Mouse (Mus musculus) neutrophil, adult 83 days (primary cell): Measurements from ENCODE around the gene Olfr960. TPM values are rescaled to one million over a fixed set of nuclear protein-coding genes. Genes with fewer than 3 reads are reported as not detected.

Experiments used
- total RNA-seq, 2 experiments: library from RNA; stranded (reverse); gene quantifications; one replicate each; pipeline ENCODE4 v1.2.4; 2023

Olfr960 gene
- total RNA-seq = not detected

DNA sequence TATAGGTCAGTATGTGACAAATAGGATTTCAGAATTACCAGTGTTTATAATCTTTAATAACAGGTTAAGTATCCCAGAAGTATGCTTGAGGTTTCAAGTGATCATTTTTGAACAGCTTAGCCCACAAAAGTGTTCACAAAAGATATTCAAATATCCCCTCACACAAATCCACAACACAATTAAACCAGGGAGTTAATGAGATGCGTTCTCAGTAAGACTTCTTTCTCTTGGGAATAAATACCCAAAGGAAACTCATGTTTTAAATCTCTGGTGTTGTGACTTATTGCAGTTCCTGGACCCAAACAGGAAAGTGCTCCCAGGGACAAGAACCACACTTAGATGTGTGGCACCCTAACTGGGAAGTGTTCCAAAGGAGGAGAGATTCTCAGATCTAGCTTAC, at the start of gene Olfr960:
Olfr960 (plus strand) TSS at position 301 of the 400 bp plus-strand sequence.

DNA sequence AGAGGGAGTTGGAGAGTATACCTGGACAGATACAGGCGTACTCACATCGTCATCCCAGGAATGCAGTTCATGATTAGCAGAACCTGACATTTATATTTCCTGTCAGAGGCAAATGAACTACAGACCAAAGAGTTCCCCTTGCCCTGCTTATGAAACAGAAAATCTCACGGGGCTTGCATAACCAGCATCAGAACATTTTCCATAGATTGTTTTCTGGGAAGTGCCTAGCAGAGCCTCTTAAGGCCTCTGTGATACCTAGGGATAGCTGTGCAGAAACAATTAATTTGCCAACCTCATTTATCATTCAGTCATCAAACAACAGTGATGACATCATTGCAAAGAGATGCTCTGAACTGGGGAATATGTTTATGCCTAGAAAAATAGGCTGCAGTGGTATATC, 45.7 kb upstream of the Olfr960 start, which contains the start of gene Olfr959:
Olfr959 (minus strand) TSS at position 101 of the 400 bp plus-strand sequence.

DNA sequence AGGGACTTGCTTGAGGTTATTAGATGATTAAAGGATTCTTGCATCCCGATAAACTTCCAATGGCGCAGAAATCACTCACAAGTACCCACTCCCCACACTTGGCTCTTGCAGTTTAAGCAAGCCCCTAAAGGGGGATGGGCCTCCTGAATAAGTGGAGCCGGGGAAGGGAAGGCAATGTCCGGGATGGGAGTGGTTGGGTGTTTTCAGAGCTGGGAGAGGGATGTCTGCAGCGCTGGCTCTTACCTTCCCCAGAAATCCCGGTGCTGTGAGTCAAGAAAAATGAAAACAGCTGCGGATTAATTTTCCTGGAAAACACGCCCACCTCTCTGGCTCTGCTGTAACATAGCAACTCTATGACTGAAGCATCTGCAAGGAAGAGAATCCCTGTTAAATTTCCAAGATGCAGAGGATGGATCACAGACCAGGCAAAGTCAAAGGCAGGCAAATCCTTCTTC, 17.1 kb upstream of the Olfr960 start, which contains the start of gene AW551984:
AW551984 (minus strand) TSS at position 405 of the 455 bp plus-strand sequence.

DNA sequence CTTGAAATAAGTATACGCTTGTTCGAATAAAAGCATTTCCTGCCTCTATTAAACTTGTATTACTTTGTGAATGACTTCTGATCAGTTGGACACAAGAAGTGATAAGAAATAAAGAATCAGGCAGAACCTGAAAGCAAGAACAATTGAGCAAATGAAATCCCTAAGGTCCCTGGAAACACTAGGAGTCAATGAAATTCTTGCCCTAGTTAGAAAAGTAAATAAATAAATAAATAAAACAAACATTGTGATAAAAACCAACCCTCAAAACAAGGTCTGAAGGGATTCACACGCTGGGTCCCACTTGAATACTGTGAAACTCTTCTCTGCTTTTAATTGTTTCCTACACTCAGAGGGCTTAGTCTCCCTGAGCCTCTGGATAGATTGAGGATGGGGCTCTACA, 10.8 kb upstream of the Olfr960 start, which contains the start of gene Olfr148:
Olfr148 (plus strand) TSS at position 301 of the 400 bp plus-strand sequence.

DNA sequence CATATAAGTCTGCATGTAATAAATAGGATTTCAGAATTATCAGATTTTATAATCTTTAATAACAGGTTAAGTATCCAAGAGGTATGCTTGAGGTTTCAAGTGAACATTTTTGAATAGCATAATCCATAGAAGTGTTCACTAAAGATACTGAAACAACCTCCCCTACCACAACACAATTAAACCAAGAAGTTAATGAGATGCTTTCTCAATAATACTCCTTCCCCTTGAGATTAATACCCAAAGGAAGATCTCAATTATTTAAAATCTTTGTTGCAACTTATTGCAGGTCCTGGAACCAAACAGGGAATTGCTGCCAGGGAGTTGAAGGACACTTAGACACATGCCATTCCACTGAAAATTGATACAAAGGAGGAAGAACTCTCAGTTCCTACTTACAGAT, 23.6 kb downstream of the Olfr960 start, which contains the start of gene Olfr961:
Olfr961 (plus strand) TSS at position 301 of the 400 bp plus-strand sequence.

DNA sequence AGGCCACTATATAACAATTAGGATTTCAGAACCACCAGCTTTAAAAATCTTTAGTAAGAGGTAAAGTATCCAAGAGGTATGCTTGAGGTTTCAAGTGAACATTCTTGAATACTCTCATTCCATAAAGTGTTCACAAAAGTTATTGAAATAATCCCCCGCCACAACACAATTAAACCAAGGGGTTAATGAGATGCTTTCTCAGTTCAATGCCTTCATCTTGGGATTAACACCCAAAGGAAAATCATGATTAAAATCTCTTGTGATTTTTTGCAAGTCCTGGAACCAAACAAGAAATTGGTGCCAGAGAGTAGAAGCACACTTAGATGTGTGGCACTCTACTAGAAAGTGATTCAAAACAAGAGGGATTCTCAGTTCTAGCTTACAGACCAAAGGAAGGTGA, 45.7 kb downstream of the Olfr960 start, which contains the start of gene Olfr963:
Olfr963 (plus strand) TSS at position 301 of the 400 bp plus-strand sequence.

Other genes starting within 250 kb of the Olfr960 start
- not detected for gene Olfr951, start 234.0 kb upstream of the Olfr960 start, total RNA-seq
- gene Olfr952, start 194.2 kb upstream of the Olfr960 start, total RNA-seq = not detected
- not detected for gene Olfr954, start 164.7 kb upstream of the Olfr960 start, total RNA-seq
- gene Olfr955, start 149.4 kb upstream of the Olfr960 start, total RNA-seq = not detected
- not detected for gene Olfr44, start 127.4 kb upstream of the Olfr960 start, total RNA-seq
- not detected for gene Olfr957, start 105.6 kb upstream of the Olfr960 start, total RNA-seq
- not detected for gene Olfr958, start 67.3 kb upstream of the Olfr960 start, total RNA-seq
- gene Olfr959, start 45.8 kb upstream of the Olfr960 start, total RNA-seq = not detected
- gene AW551984, start 17.0 kb upstream of the Olfr960 start, total RNA-seq = under 1 TPM in 1 of 2 experiments, not detected in 1; 0.09 TPM
- not detected for gene Olfr148, start 10.7 kb upstream of the Olfr960 start, total RNA-seq
- not detected for gene Olfr961, start 23.7 kb downstream of the Olfr960 start, total RNA-seq
- not detected for gene Olfr963, start 45.8 kb downstream of the Olfr960 start, total RNA-seq
- not detected for gene Olfr149, start 85.7 kb downstream of the Olfr960 start, total RNA-seq
- gene Olfr965, start 90.0 kb downstream of the Olfr960 start, total RNA-seq = not detected
- gene Olfr150, start 109.6 kb downstream of the Olfr960 start, total RNA-seq = not detected
- gene Olfr967, start 124.9 kb downstream of the Olfr960 start, total RNA-seq = not detected
- not detected for gene Olfr968, start 161.9 kb downstream of the Olfr960 start, total RNA-seq
- gene Olfr969, start 169.6 kb downstream of the Olfr960 start, total RNA-seq = not detected
- not detected for gene Olfr970, start 187.5 kb downstream of the Olfr960 start, total RNA-seq
- not detected for gene Olfr971, start 215.5 kb downstream of the Olfr960 start, total RNA-seq
- not detected for gene Olfr972, start 245.0 kb downstream of the Olfr960 start, total RNA-seq